ENCODE assay signal across 12 mouse cellular contexts in genomic region chr9:14389050-14389621, GRCm38 (mm10). TPM values are rescaled to one million over a fixed set of nuclear protein-coding genes. Genes with fewer than 3 reads are reported as not detected.
DNase-seq lines count a peak whose midpoint lies in the region; ATAC-seq and TF ChIP-seq lines count a peak whose summit lies in the region.
"Had no signal": no experiment of that assay in that cellular context is flagged by ENCODE, and none has a peak within 500 bp of the region (broad histone marks: within the 10 kb centered on the region; RNA-seq: fewer than 3 reads in every experiment).

No protein-coding gene starts in this region.

- no peak overlapping the region for H3K4me3 ChIP-seq in forebrain, embryonic 13.5 days
- H3K4me3 ChIP-seq in forebrain, embryonic 10.5 days, result no peak overlapping the region
- no peak overlapping the region for H3K4me3 ChIP-seq in layer of hippocampus, adult 2 months
- H3K4me3 ChIP-seq in MEL (ENCODE audit: control insufficient read depth in 1 of 2, insufficient read depth in 1 of 2, low read depth in 2 of 2, low read length in 2 of 2), result no peak overlapping the region
- H3K4me3 ChIP-seq: embryonic facial prominence, embryonic 12.5 days; kidney, embryonic 15.5 days had no signal

- no peaks in the 10 kb centered on the region for H3K36me3 ChIP-seq in forebrain, embryonic 13.5 days (ENCODE audit: poor library complexity, severe bottlenecking)
- H3K36me3 ChIP-seq in forebrain, embryonic 10.5 days (replicated peaks), result no peaks in the 10 kb centered on the region
- peaks cover 0 to 36% of the 10 kb centered on the region in 2 experiments; a peak in 2 of 4 replicates for H3K36me3 ChIP-seq in MEL (ENCODE audit: control insufficient read depth in 1 of 2, insufficient read depth in 2 of 2, low read length in 2 of 2)
- H3K36me3 ChIP-seq: embryonic facial prominence, embryonic 12.5 days; kidney, embryonic 15.5 days had no signal

- H3K4me2 ChIP-seq in forebrain, embryonic 13.5 days, result no peak overlapping the region
- H3K4me2 ChIP-seq: embryonic facial prominence, embryonic 12.5 days; kidney, embryonic 15.5 days had no signal

- H3K9me3 ChIP-seq in forebrain, embryonic 13.5 days (replicated peaks), result no peaks in the 10 kb centered on the region
- H3K9me3 ChIP-seq in forebrain, embryonic 10.5 days, result no peaks in the 10 kb centered on the region
- no peaks in the 10 kb centered on the region for H3K9me3 ChIP-seq in MEL (replicated peaks; ENCODE audit: insufficient read depth, low read length)
- H3K9me3 ChIP-seq: embryonic facial prominence, embryonic 12.5 days; kidney, embryonic 15.5 days had no signal

- H3K27me3 ChIP-seq in forebrain, embryonic 13.5 days, result no peaks in the 10 kb centered on the region
- H3K27me3 ChIP-seq in forebrain, embryonic 10.5 days (ENCODE audit: poor library complexity, severe bottlenecking), result no peaks in the 10 kb centered on the region
- no peaks in the 10 kb centered on the region for H3K27me3 ChIP-seq in MEL (ENCODE audit: control insufficient read depth in 1 of 2, insufficient read depth in 2 of 2, low read length in 2 of 2)
- H3K27me3 ChIP-seq: embryonic facial prominence, embryonic 12.5 days; kidney, embryonic 15.5 days had no signal

- H3K27ac ChIP-seq in forebrain, embryonic 13.5 days, result no peak overlapping the region
- no peak overlapping the region for H3K27ac ChIP-seq in forebrain, embryonic 10.5 days
- peak overlapping the region; percentile 83 for H3K27ac ChIP-seq in layer of hippocampus, adult 2 months
- H3K27ac ChIP-seq in MEL (ENCODE audit: control insufficient read depth, low read depth, low read length), result no peak overlapping the region
- H3K27ac ChIP-seq: embryonic facial prominence, embryonic 12.5 days; kidney, embryonic 15.5 days; liver, embryonic 14.5 days had no signal

- H3K9ac ChIP-seq in forebrain, embryonic 13.5 days, result no peak overlapping the region
- no peak overlapping the region for H3K9ac ChIP-seq in MEL (ENCODE audit: control insufficient read depth, low read depth, low read length, poor library complexity, severe bottlenecking)
- H3K9ac ChIP-seq: embryonic facial prominence, embryonic 12.5 days; kidney, embryonic 15.5 days; liver, embryonic 14.5 days had no signal

- TF ChIP-seq CTCF in layer of hippocampus, adult 2 months (conservative IDR thresholded peaks at IDR 0.05), result no peak
- TF ChIP-seq CTCF in MEL (IDR thresholded peaks at IDR 0.05 in 2 of 3, conservative IDR thresholded peaks at IDR 0.05 in 1 of 3; ENCODE audit: control insufficient read depth in 1 of 3, insufficient read depth in 1 of 3, low read depth in 2 of 3, low read length in 3 of 3, poor library complexity in 1 of 3, severe bottlenecking in 1 of 3), result no peak

- no peak for TF ChIP-seq POLR2A in MEL (IDR thresholded peaks at IDR 0.05; ENCODE audit: control insufficient read depth in 1 of 2, insufficient read depth in 1 of 2, low read depth in 1 of 2, low read length in 2 of 2, poor library complexity in 1 of 2)

- no peak for TF ChIP-seq EP300 in MEL (IDR thresholded peaks at IDR 0.05; ENCODE audit: low read depth in 1 of 2, low read length in 2 of 2)

- H3K79me2 ChIP-seq in MEL (ENCODE audit: control insufficient read depth, insufficient read depth, low read length, poor library complexity), result no peaks in the 10 kb centered on the region

- no peak for DNase-seq in forebrain, embryonic 10.5 days (ENCODE audit: extremely low spot score, low spot score)
- peak; percentile 21 to 44 for DNase-seq in layer of hippocampus, adult 2 months (ENCODE audit: low spot score in 2 of 2)
- DNase-seq in layer of hippocampus, postnatal 25 days (ENCODE audit: extremely low spot score in 1 of 2, low spot score in 1 of 2), result no peak
- no peak for DNase-seq in MEL (ENCODE audit: low read depth, low spot score)
- DNase-seq in cerebellum, postnatal 10 days, result peak; percentile 55 to 56
- DNase-seq in urinary bladder, adult 2 months (ENCODE audit: low spot score), result no peak
- DNase-seq in kidney, postnatal 14 days, result no peak

- ATAC-seq in forebrain, embryonic 13.5 days, result 0 out of 2 replicates have a peak, but pooled peaks have one; percentile 41
- ATAC-seq: forebrain, embryonic 16.5 days had no signal

- 56% methylated on average over 4 of the region's 4 CpGs for WGBS in forebrain, embryonic 13.5 days
- WGBS in forebrain, embryonic 10.5 days, result 78% methylated on average over 4 of the region's 4 CpGs

- no peaks in the 10 kb centered on the region for H3K4me1 ChIP-seq in forebrain, embryonic 13.5 days
- H3K4me1 ChIP-seq in forebrain, embryonic 10.5 days, result no peaks in the 10 kb centered on the region
- peaks cover 22 to 36% of the 10 kb centered on the region in 2 experiments for H3K4me1 ChIP-seq in MEL (ENCODE audit: control insufficient read depth in 1 of 2, insufficient read depth in 2 of 2, low read length in 2 of 2)
- H3K4me1 ChIP-seq: embryonic facial prominence, embryonic 12.5 days; kidney, embryonic 15.5 days had no signal

- TF ChIP-seq RAD21 in MEL (IDR thresholded peaks at IDR 0.05; ENCODE audit: low read depth, low read length), result no peak

TF ChIP-seq in MEL, 35 proteins besides CTCF, POLR2A, EP300 and RAD21:
- TF ChIP-seq GABPA (IDR thresholded peaks at IDR 0.05; ENCODE audit: low read depth, low read length) (no peak), SMC3 (IDR thresholded peaks at IDR 0.05; ENCODE audit: low read depth, low read length) (0 out of 2 replicates have a peak, but pooled peaks have one; percentile 7)

RNA-seq across cellular contexts. Expression of gene Endod1, which starts 7.8 kb away (rescaled TPM):
- polyA plus RNA-seq in forebrain, embryonic 13.5 days (2015; fragmentation: Nextera tagmentation; extraction: Ambion mirVana), result 4.2 and 4.6 TPM in 2 replicates
- 5.4 and 5.8 TPM in 2 replicates for polyA plus RNA-seq in forebrain, embryonic 10.5 days (2016; fragmentation: Nextera tagmentation; extraction: Ambion mirVana)
- 10 to 100 TPM; 67.3 to 73.6 TPM for total RNA-seq in layer of hippocampus, adult 2 months (2021)
- total RNA-seq in layer of hippocampus, postnatal 25 days (2021), result 10 to 100 TPM; 62.7 to 74.4 TPM
- 20.4 and 33.7 TPM in 2 replicates for total RNA-seq in MEL (2012; rRNA removed)
- 10 to 100 TPM in 1 of 2 experiments, not detected in 1; 31.1 TPM for polyA plus RNA-seq in MEL (2012; ENCODE audit: insufficient read depth in 1 of 2, insufficient read length in 2 of 2, low read depth in 1 of 2, low replicate concordance in 2 of 2, missing spikeins in 1 of 2)
- 40.2 and 44.1 TPM in 2 replicates for polyA plus RNA-seq in urinary bladder, adult 2 months (2012; rRNA removed)

Comparison
In these comparisons a context has a peak if more than half of its experiments do, and no peak if none do; other contexts are left out.
1. DNase-seq: peak in layer of hippocampus, adult 2 months (2 of 2) and cerebellum, postnatal 10 days (2 of 2); none in forebrain, embryonic 10.5 days (single experiment), layer of hippocampus, postnatal 25 days (0 of 2), MEL (single experiment), urinary bladder, adult 2 months (single experiment) and kidney, postnatal 14 days (single experiment).